Mouse (Mus musculus) CH12.LX (cell line): ENCODE measurements around the gene Akap8l. TPM values are rescaled to one million over a fixed set of nuclear protein-coding genes. Genes with fewer than 3 reads are reported as not detected.

ENCODE experiments used
- DNase-seq: peaks from one replicate; pipeline ENCODE4 v3.0.0-alpha.2; 2013; ENCODE audit errors: extremely low read depth
- H3K27ac ChIP-seq: 2 replicates; pipeline ENCODE4 v1.5.1; 2012; ENCODE audit warnings: low read depth, mild to moderate bottlenecking, control low read depth, moderate library complexity; ENCODE audit not compliant: insufficient read depth
- H3K27me3 ChIP-seq: replicated peaks from 2 replicates; pipeline ENCODE3; 2012; ENCODE audit warnings: inconsistent platforms
- H3K36me3 ChIP-seq, 2 experiments: replicated peaks in 1 of 2; 2 replicates each; pipeline versions ENCODE3 to v1.6.1; 2012; ENCODE audit warnings: inconsistent platforms in 1 of 2, low read length in 1 of 2, mild to moderate bottlenecking in 1 of 2, mixed read lengths in 1 of 2, moderate library complexity in 1 of 2; ENCODE audit not compliant: control insufficient read depth in 1 of 2, insufficient read depth in 1 of 2
- H3K4me1 ChIP-seq, 2 experiments: 2 replicates each; pipeline ENCODE4 v1.6.1; 2012; ENCODE audit warnings: inconsistent platforms in 1 of 2, moderate library complexity in 1 of 2; ENCODE audit not compliant: insufficient read depth in 2 of 2, control insufficient read depth in 1 of 2
- H3K4me2 ChIP-seq: 2 replicates; pipeline ENCODE4 v1.6.1; 2012; ENCODE audit warnings: low read depth, mild to moderate bottlenecking, control low read depth; ENCODE audit not compliant: poor library complexity, insufficient read depth, severe bottlenecking
- H3K4me3 ChIP-seq, 3 experiments: fragments of 150-350 bp in 1 of 3; sonication (generic) in 1 of 3; replicated peaks in 1 of 3; 2 replicates each; pipeline versions ENCODE3 to v1.5.1; 2011 to 2012; ENCODE audit warnings: low read depth in 2 of 3, low read length in 2 of 3, mild to moderate bottlenecking in 2 of 3, moderate library complexity in 2 of 3, control low read depth in 1 of 3, improper control_type of control experiment in 1 of 3, inconsistent platforms in 1 of 3, mixed read lengths in 1 of 3; ENCODE audit not compliant: poor library complexity in 1 of 3
- H3K79me2 ChIP-seq: replicated peaks from 2 replicates; pipeline ENCODE4 v1.6.1; 2012; ENCODE audit warnings: mild to moderate bottlenecking, moderate library complexity; ENCODE audit not compliant: control insufficient read depth, poor library complexity, insufficient read depth, severe bottlenecking; ENCODE audit errors: extremely low read depth
- H3K9ac ChIP-seq: 2 replicates; pipeline ENCODE4 v1.6.1; 2012; ENCODE audit warnings: low read depth, mild to moderate bottlenecking, control low read depth, moderate library complexity; ENCODE audit not compliant: insufficient read depth
- H3K9me3 ChIP-seq: replicated peaks from 2 replicates; pipeline ENCODE3; 2012; ENCODE audit warnings: low read length, inconsistent platforms, mixed read lengths
- BHLHE40 ChIP-seq: IDR thresholded peaks from 2 replicates; pipeline ENCODE4 v1.6.1; 2011; ENCODE audit warnings: mild to moderate bottlenecking, low read depth, low read length, improper control_type of control experiment
- CHD1 ChIP-seq: IDR thresholded peaks from 2 replicates; pipeline ENCODE4 v1.6.1; 2012; ENCODE audit warnings: low read depth, low read length, improper control_type of control experiment, inconsistent platforms
- ELF1 ChIP-seq: IDR thresholded peaks from 2 replicates; pipeline ENCODE4 v1.6.1; 2014; ENCODE audit warnings: low read depth, mild to moderate bottlenecking, inconsistent platforms, low read length, improper control_type of control experiment
- EP300 ChIP-seq: IDR thresholded peaks from 2 replicates; pipeline ENCODE4 v1.6.1; 2011; ENCODE audit warnings: low read length, improper control_type of control experiment
- ETS1 ChIP-seq: conservative IDR thresholded peaks from 2 replicates; pipeline ENCODE4 v1.6.1; 2012; ENCODE audit warnings: low read depth, mild to moderate bottlenecking, inconsistent platforms, low read length, improper control_type of control experiment, moderate library complexity
- HCFC1 ChIP-seq: IDR thresholded peaks from 2 replicates; pipeline ENCODE4 v1.6.1; 2012; ENCODE audit warnings: low read depth, mild to moderate bottlenecking, inconsistent platforms, low read length, improper control_type of control experiment
- JUN ChIP-seq: IDR thresholded peaks from 2 replicates; pipeline ENCODE4 v1.6.1; 2011; ENCODE audit warnings: low read depth, mild to moderate bottlenecking, low read length, improper control_type of control experiment, moderate library complexity; ENCODE audit not compliant: insufficient read depth
- JUND ChIP-seq: conservative IDR thresholded peaks from 2 replicates; pipeline ENCODE4 v1.6.1; 2011; ENCODE audit warnings: low read depth, low read length, improper control_type of control experiment
- KAT2A ChIP-seq: IDR thresholded peaks from 2 replicates; pipeline ENCODE4 v1.6.1; 2012; ENCODE audit warnings: low read length, improper control_type of control experiment, inconsistent platforms; ENCODE audit not compliant: insufficient replicate concordance
- MEF2A ChIP-seq: IDR thresholded peaks from 2 replicates; pipeline ENCODE4 v1.6.1; 2014; ENCODE audit warnings: low read depth, mild to moderate bottlenecking, inconsistent platforms, low read length, improper control_type of control experiment, borderline replicate concordance
- MXI1 ChIP-seq: IDR thresholded peaks from 2 replicates; pipeline ENCODE4 v1.6.1; 2011; ENCODE audit warnings: mild to moderate bottlenecking, low read depth, low read length, improper control_type of control experiment
- MYC ChIP-seq: IDR thresholded peaks from 2 replicates; pipeline ENCODE4 v1.6.1; 2011; ENCODE audit warnings: low read depth, mild to moderate bottlenecking, improper control_type of control experiment, low read length
- PAX5 ChIP-seq: IDR thresholded peaks from 2 replicates; pipeline ENCODE4 v1.6.1; 2012; ENCODE audit warnings: low read length, inconsistent platforms, mixed read lengths
- RAD21 ChIP-seq: IDR thresholded peaks from 2 replicates; pipeline ENCODE4 v1.6.1; 2011; ENCODE audit warnings: low read depth, mild to moderate bottlenecking, low read length, improper control_type of control experiment, moderate library complexity
- RCOR1 ChIP-seq: conservative IDR thresholded peaks from 2 replicates; pipeline ENCODE4 v1.6.1; 2012; ENCODE audit warnings: low read depth, mild to moderate bottlenecking, inconsistent platforms, low read length, improper control_type of control experiment
- TBP ChIP-seq: conservative IDR thresholded peaks from 2 replicates; pipeline ENCODE4 v1.6.1; 2011; ENCODE audit warnings: low read depth, low read length, improper control_type of control experiment
- TCF12 ChIP-seq: IDR thresholded peaks from 2 replicates; pipeline ENCODE4 v1.6.1; 2014; ENCODE audit warnings: low read depth, mild to moderate bottlenecking, inconsistent platforms, low read length, improper control_type of control experiment
- USF1 ChIP-seq: IDR thresholded peaks from 2 replicates; pipeline ENCODE4 v1.6.1; 2014; ENCODE audit warnings: low read depth, mild to moderate bottlenecking, inconsistent platforms, low read length, improper control_type of control experiment
- ZC3H11A ChIP-seq: IDR thresholded peaks from 2 replicates; pipeline ENCODE4 v1.6.1; 2012; ENCODE audit warnings: low read depth, mild to moderate bottlenecking, inconsistent platforms, low read length, improper control_type of control experiment
- ZNF384 ChIP-seq: IDR thresholded peaks from 2 replicates; pipeline ENCODE4 v1.6.1; 2012; ENCODE audit warnings: low read depth, low read length, improper control_type of control experiment, inconsistent platforms
- dilution Hi-C: fragments of 300-500 bp; cut with MboI; formaldehyde crosslinking; loops from 2 replicates; pipeline ENCODE4 v1.14.3; 2020; ENCODE audit warnings: low sequenced_read_pairs; ENCODE audit not compliant: extremely low pct_unique_long_range_greater_than_20kb, extremely low pct_ligation_motif_present
- in situ Hi-C: fragments of 300-500 bp; cut with MboI; formaldehyde crosslinking; loops from 3 replicates; pipeline ENCODE4 v1.14.3; 2019; ENCODE audit warnings: low sequenced_read_pairs, low pct_ligation_motif_present, low pct_unique_long_range_greater_than_20kb, mixed read lengths
- polyA plus RNA-seq: library from polyadenylated mRNA; unstranded; fragments of >175 nt; gene quantifications from 2 replicates; pipeline ENCODE4 v1.2.1, GENCODE M21; 2012; ENCODE audit warnings: low read depth; ENCODE audit not compliant: insufficient read length
- total RNA-seq, 2 experiments: library from RNA; depleted of rRNA; stranded (reverse); fragments of 300-350 nt in 1 of 2; fragments of >200 nt in 1 of 2; gene quantifications; 2 replicates each; pipeline ENCODE4 v1.2.3; 2012 to 2014

Gene Akap8l
- total and polyA plus RNA-seq, 3 experiments: 29.6 to 43.4 (median 41.4) TPM

DNA sequence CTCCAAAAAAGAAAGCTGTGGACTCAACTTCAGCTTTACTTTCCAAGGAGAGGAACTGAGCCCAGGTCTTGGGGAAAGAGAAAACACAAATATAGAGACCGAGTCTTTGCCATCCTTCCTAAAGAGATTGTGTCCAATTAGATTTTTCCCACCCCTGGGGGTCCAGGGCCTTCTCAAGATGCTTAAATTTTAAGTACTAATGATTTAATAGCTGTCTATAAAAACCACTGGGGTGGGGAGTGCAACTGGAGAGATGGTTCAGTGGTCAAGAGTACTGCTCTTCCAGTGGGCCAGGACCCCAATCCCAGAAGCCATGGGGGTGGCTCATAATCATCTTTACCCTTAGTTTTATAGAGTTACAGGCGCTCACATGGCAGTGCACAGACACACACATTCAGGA is 2.0 kb downstream of the Akap8l start:
- no peak for TF ChIP-seq ZC3H11A
- TF ChIP-seq RCOR1: no peak
- no peak for TF ChIP-seq PAX5
- TF ChIP-seq JUND: no peak
- no peak for TF ChIP-seq USF1
- no peak for TF ChIP-seq ETS1
- TF ChIP-seq TCF12: no peak
- no peak for TF ChIP-seq MYC
- no peak for TF ChIP-seq ZNF384
- in situ Hi-C loops (no loop called here), dilution Hi-C loops (no loop called here)
- Histone ChIP-seq H3K36me3 (peaks cover 15 to 34% of the 10 kb centered on the region in 2 experiments), H3K27me3 (no peaks in the 10 kb centered on the region), H3K27ac (no peak overlapping the region), H3K4me3 (no peak overlapping the region), H3K4me2 (no peak overlapping the region; the same call in 1 of the 2 replicates), H3K79me2 (peaks cover 36% of the 10 kb centered on the region), H3K9ac (no peak overlapping the region), H3K4me1 (peaks cover 0 to 26% of the 10 kb centered on the region in 2 experiments; a peak in 2 of 4 replicates), H3K9me3 (no peaks in the 10 kb centered on the region)
- no peak for DNase-seq

- Histone ChIP-seq H3K36me3 (peaks cover 54 to 74% of the 10 kb centered on the region in 2 experiments), H3K9me3 (no peaks in the 10 kb centered on the region), H3K4me1 (peaks cover 0 to 36% of the 10 kb centered on the region in 2 experiments; a peak in 1 of 4 replicates), H3K4me3 (no peak overlapping the region), H3K4me2 (no peak overlapping the region), H3K79me2 (peaks cover 4% of the 10 kb centered on the region), H3K27me3 (no peaks in the 10 kb centered on the region), H3K27ac (no peak overlapping the region), H3K9ac (no peak overlapping the region)
- no peak for DNase-seq
- in situ Hi-C loops: loop anchor here (5.0 kb wide), 2 partner anchors 96 to 151 kb away; no protein-coding TSS in a partner anchor
- TF ChIP-seq MXI1 (no peak), TBP (no peak), EP300 (no peak), CHD1 (no peak), RAD21 (no peak), JUN (no peak)
- dilution Hi-C loops: no loop called here
These were observed 9.3 kb downstream of the Akap8l start for GRCm38 (mm10) chr17:32341102-32341501.

- Histone ChIP-seq H3K4me3 (no peak overlapping the region), H3K79me2 (no peaks in the 10 kb centered on the region; the same call in 1 of the 2 replicates), H3K27me3 (no peaks in the 10 kb centered on the region), H3K27ac (no peak overlapping the region), H3K9ac (no peak overlapping the region), H3K36me3 (peaks cover 62 to 82% of the 10 kb centered on the region in 2 experiments), H3K4me2 (no peak overlapping the region), H3K4me1 (peaks cover 0 to 36% of the 10 kb centered on the region in 2 experiments; a peak in 1 of 4 replicates), H3K9me3 (no peaks in the 10 kb centered on the region)
- dilution Hi-C loops: no loop called here
- no peak for TF ChIP-seq TBP
- no peak for TF ChIP-seq BHLHE40
- no peak for TF ChIP-seq USF1
- no peak for TF ChIP-seq RCOR1
- TF ChIP-seq ETS1: no peak
- no peak for TF ChIP-seq MXI1
- TF ChIP-seq JUN: no peak
- no peak for TF ChIP-seq ELF1
- TF ChIP-seq HCFC1: no peak
- no peak for TF ChIP-seq KAT2A
- no peak for TF ChIP-seq PAX5
- TF ChIP-seq MEF2A: no peak
- TF ChIP-seq EP300: no peak
- in situ Hi-C loops: loop anchor here (5.0 kb wide), 2 partner anchors 97 to 152 kb away; no protein-coding TSS in a partner anchor
- no peak for DNase-seq
These were observed 10.3 kb downstream of the Akap8l start for GRCm38 (mm10) chr17:32340110-32340509.
